Mouse (Mus musculus) urinary bladder, adult 2 months (tissue): ENCODE results near the gene Ak1. TPM values are rescaled to one million over a fixed set of nuclear protein-coding genes. Genes with fewer than 3 reads are reported as not detected.

ENCODE experiments used
- DNase-seq: peaks from one replicate; pipeline ENCODE4 v3.0.0; 2022; ENCODE audit warnings: low spot score
- polyA plus RNA-seq: library from polyadenylated mRNA; depleted of rRNA; stranded (reverse); fragments of >200 nt; gene quantifications from 2 replicates; pipeline ENCODE4 v1.2.3, GENCODE M21; 2012; rRNA removed

The Ak1 gene
- polyA plus RNA-seq, 1 experiment, result 43.8 TPM

- DNase-seq, result no peak
Observed at GRCm38 (mm10) chr2:32683701-32684100, 62.1 kb downstream of the Ak1 start.

Other genes with a start within 250 kb of the Ak1 start
- gene 1110008P14Rik, start 239.8 kb upstream of the Ak1 start, polyA plus RNA-seq, result 101 and 129 TPM in 2 replicates
- 3.0 and 3.2 TPM in 2 replicates for gene Lcn2, start 233.5 kb upstream of the Ak1 start, polyA plus RNA-seq
- 26.0 and 32.5 TPM in 2 replicates for gene Ptges2, start 225.9 kb upstream of the Ak1 start, polyA plus RNA-seq
- 4.5 and 4.7 TPM in 2 replicates for gene Naif1, start 171.3 kb upstream of the Ak1 start, polyA plus RNA-seq
- gene Slc25a25, start 170.3 kb upstream of the Ak1 start, polyA plus RNA-seq, result 14.7 and 18.8 TPM in 2 replicates
- gene Fam102a, start 86.4 kb upstream of the Ak1 start, polyA plus RNA-seq, result 17.1 and 25.9 TPM in 2 replicates
- gene Dpm2, start 50.9 kb upstream of the Ak1 start, polyA plus RNA-seq, result 88.5 and 117 TPM in 2 replicates
- 0.08 TPM in 1 of 2 replicates, not detected in the other for gene Pip5kl1, start 47.0 kb upstream of the Ak1 start, polyA plus RNA-seq
- gene 9430097D07Rik, start 46.1 kb upstream of the Ak1 start, polyA plus RNA-seq, result 0.07 TPM in 1 of 2 replicates, not detected in the other
- 13.3 and 16.1 TPM in 2 replicates for gene St6galnac4, start 34.7 kb upstream of the Ak1 start, polyA plus RNA-seq
- 20.8 and 33.1 TPM in 2 replicates for gene St6galnac6, start 22.0 kb upstream of the Ak1 start, polyA plus RNA-seq
- gene Eng, start 24.8 kb downstream of the Ak1 start, polyA plus RNA-seq, result 59.8 and 73.9 TPM in 2 replicates
- gene Fpgs, start 82.4 kb downstream of the Ak1 start, polyA plus RNA-seq, result 29.4 and 36.3 TPM in 2 replicates
- 112 and 151 TPM in 2 replicates for gene Cdk9, start 91.3 kb downstream of the Ak1 start, polyA plus RNA-seq
- 9.9 and 10.3 TPM in 2 replicates for gene Sh2d3c, start 99.3 kb downstream of the Ak1 start, polyA plus RNA-seq
- not detected in 2 replicates for gene 6330409D20Rik, start 119.3 kb downstream of the Ak1 start, polyA plus RNA-seq
- gene Tor2a, start 135.5 kb downstream of the Ak1 start, polyA plus RNA-seq, result 42.9 and 53.7 TPM in 2 replicates
- gene Ttc16, start 153.9 kb downstream of the Ak1 start, polyA plus RNA-seq, result 0.80 and 0.85 TPM in 2 replicates
- 8.6 and 10.4 TPM in 2 replicates for gene Ptrh1, start 154.0 kb downstream of the Ak1 start, polyA plus RNA-seq
- gene Cfap157, start 162.7 kb downstream of the Ak1 start, polyA plus RNA-seq, result 0.29 and 0.41 TPM in 2 replicates
- 15.8 and 19.8 TPM in 2 replicates for gene Stxbp1, start 225.5 kb downstream of the Ak1 start, polyA plus RNA-seq